Mouse (Mus musculus) ovary, postnatal 36 days (tissue): ENCODE results near the gene Nrip1.

ENCODE experiments used
- DNase-seq: peaks from one replicate; pipeline ENCODE4 v3.0.0; 2022; ENCODE audit warnings: low spot score, mixed read lengths

The Nrip1 gene

GRCm38 (mm10) chr16:76315642-76316041, 58.0 kb downstream of the Nrip1 start:
- no peak for DNase-seq

- no peak for DNase-seq
These were observed 59.3 kb downstream of the Nrip1 start for GRCm38 (mm10) chr16:76314013-76314950.

GRCm38 (mm10) chr16:76312887-76313420, 60.7 kb downstream of the Nrip1 start:
- no peak for DNase-seq

- no peak for DNase-seq
These were observed 62.8 kb downstream of the Nrip1 start for GRCm38 (mm10) chr16:76310791-76311190.

- no peak for DNase-seq
These were observed 63.3 kb downstream of the Nrip1 start for GRCm38 (mm10) chr16:76310286-76310685.

- DNase-seq, result no peak
These were observed 64.3 kb downstream of the Nrip1 start for GRCm38 (mm10) chr16:76309280-76309679.

GRCm38 (mm10) chr16:76307039-76307438, 66.6 kb downstream of the Nrip1 start:
- DNase-seq, result no peak

- DNase-seq, result no peak
These were observed 67.2 kb downstream of the Nrip1 start for GRCm38 (mm10) chr16:76306446-76306845.

GRCm38 (mm10) chr16:76303436-76303835, 70.2 kb downstream of the Nrip1 start:
- no peak for DNase-seq

GRCm38 (mm10) chr16:76301728-76302050, 71.9 kb downstream of the Nrip1 start:
- DNase-seq, result no peak

- no peak for DNase-seq
These were observed 72.4 kb downstream of the Nrip1 start for GRCm38 (mm10) chr16:76301037-76301727.

GRCm38 (mm10) chr16:76300452-76300851, 73.2 kb downstream of the Nrip1 start:
- no peak for DNase-seq

GRCm38 (mm10) chr16:76299511-76299910, 74.1 kb downstream of the Nrip1 start:
- no peak for DNase-seq

- DNase-seq, result no peak
These were observed 78.3 kb downstream of the Nrip1 start for GRCm38 (mm10) chr16:76295322-76295721.

- no peak for DNase-seq
These were observed 79.1 kb downstream of the Nrip1 start for GRCm38 (mm10) chr16:76294550-76294949.

GRCm38 (mm10) chr16:76293765-76294463, 79.7 kb downstream of the Nrip1 start:
- DNase-seq, result no peak

GRCm38 (mm10) chr16:76293176-76293575, 80.5 kb downstream of the Nrip1 start:
- no peak for DNase-seq

- DNase-seq, result no peak
These were observed 81.0 kb downstream of the Nrip1 start for GRCm38 (mm10) chr16:76292656-76293055.

- DNase-seq, result no peak
These were observed 82.3 kb downstream of the Nrip1 start for GRCm38 (mm10) chr16:76291366-76291765.

- no peak for DNase-seq
These were observed 84.1 kb downstream of the Nrip1 start for GRCm38 (mm10) chr16:76289495-76289894.

GRCm38 (mm10) chr16:76283796-76284195, 89.8 kb downstream of the Nrip1 start:
- no peak for DNase-seq

GRCm38 (mm10) chr16:76281850-76282249, 91.8 kb downstream of the Nrip1 start:
- DNase-seq, result no peak
